Mouse (Mus musculus) embryonic fibroblast, embryonic 13.5 days (primary cell): ENCODE results near the gene Pax1. TPM values are rescaled to one million over a fixed set of nuclear protein-coding genes. Genes with fewer than 3 reads are reported as not detected.

Experiments used
- H3K27ac ChIP-seq: 2 replicates; pipeline ENCODE4 v1.5.1; 2012; ENCODE audit warnings: low read length, control low read depth, inconsistent platforms; ENCODE audit not compliant: insufficient read depth
- H3K4me1 ChIP-seq: 2 replicates; pipeline ENCODE4 v1.6.1; 2011; ENCODE audit warnings: low read length; ENCODE audit not compliant: control insufficient read depth, insufficient read depth
- H3K4me3 ChIP-seq: 2 replicates; pipeline ENCODE4 v1.5.1; 2011; ENCODE audit warnings: mild to moderate bottlenecking, control low read depth, low read length; ENCODE audit not compliant: insufficient read depth
- CTCF ChIP-seq: IDR thresholded peaks from 2 replicates; pipeline ENCODE4 v1.5.1; 2011; ENCODE audit warnings: mild to moderate bottlenecking, control low read depth, low read length, moderate library complexity, borderline replicate concordance; ENCODE audit not compliant: insufficient read depth
- POLR2A ChIP-seq: IDR thresholded peaks from 2 replicates; pipeline ENCODE4 v1.6.1; 2011; ENCODE audit warnings: low read depth, mild to moderate bottlenecking, control low read depth, low read length, moderate library complexity
- polyA plus RNA-seq: library from polyadenylated mRNA; stranded (reverse); fragments of >200 nt; gene quantifications from 2 replicates; pipeline ENCODE4 v1.2.4, GENCODE M21; 2011; ENCODE audit warnings: low read depth; ENCODE audit not compliant: missing spikeins, insufficient read length

The Pax1 gene
- polyA plus RNA-seq, 1 experiment = 13.6 TPM

GRCm38 (mm10) chr2:147371840-147372239 is 10.1 kb downstream of the Pax1 start:
- no peaks in the 10 kb centered on the region for H3K4me1 ChIP-seq
- TF ChIP-seq CTCF = no peak
- no peak for TF ChIP-seq POLR2A
- H3K4me3 ChIP-seq = no peak overlapping the region
- no peak overlapping the region for H3K27ac ChIP-seq

GRCm38 (mm10) chr2:147372947-147373666 is 11.4 kb downstream of the Pax1 start:
- Histone ChIP-seq H3K27ac (no peak overlapping the region), H3K4me1 (no peaks in the 10 kb centered on the region), H3K4me3 (no peak overlapping the region)
- no peak for TF ChIP-seq POLR2A
- TF ChIP-seq CTCF = no peak

- no peaks in the 10 kb centered on the region for H3K4me1 ChIP-seq
- H3K27ac ChIP-seq = no peak overlapping the region
- TF ChIP-seq POLR2A (no peak), CTCF (no peak)
- H3K4me3 ChIP-seq = no peak overlapping the region
Observed at GRCm38 (mm10) chr2:147373667-147374007, 11.9 kb downstream of the Pax1 start.

- TF ChIP-seq POLR2A = no peak
- TF ChIP-seq CTCF = no peak
- H3K27ac ChIP-seq = no peak overlapping the region
- no peaks in the 10 kb centered on the region for H3K4me1 ChIP-seq
- no peak overlapping the region for H3K4me3 ChIP-seq
Observed at GRCm38 (mm10) chr2:147374245-147374644, 12.5 kb downstream of the Pax1 start.

GRCm38 (mm10) chr2:147375019-147375715 is 13.4 kb downstream of the Pax1 start:
- TF ChIP-seq CTCF (no peak), POLR2A (no peak)
- Histone ChIP-seq H3K27ac (no peak overlapping the region), H3K4me3 (no peak overlapping the region), H3K4me1 (no peaks in the 10 kb centered on the region)

GRCm38 (mm10) chr2:147378934-147379333 is 17.2 kb downstream of the Pax1 start:
- Histone ChIP-seq H3K4me1 (no peaks in the 10 kb centered on the region), H3K27ac (no peak overlapping the region), H3K4me3 (no peak overlapping the region)
- no peak for TF ChIP-seq POLR2A
- no peak for TF ChIP-seq CTCF

- Histone ChIP-seq H3K4me3 (no peak overlapping the region), H3K27ac (no peak overlapping the region), H3K4me1 (no peaks in the 10 kb centered on the region)
- no peak for TF ChIP-seq POLR2A
- TF ChIP-seq CTCF = no peak
Observed at GRCm38 (mm10) chr2:147383373-147383772, 21.6 kb downstream of the Pax1 start.

- Histone ChIP-seq H3K4me3 (no peak overlapping the region), H3K27ac (no peak overlapping the region), H3K4me1 (no peaks in the 10 kb centered on the region)
Observed at GRCm38 (mm10) chr2:147386949-147387348, 25.2 kb downstream of the Pax1 start.

GRCm38 (mm10) chr2:147409323-147409722 is 47.6 kb downstream of the Pax1 start:
- H3K27ac ChIP-seq = no peak overlapping the region
- no peak overlapping the region for H3K4me3 ChIP-seq
- TF ChIP-seq CTCF = no peak
- TF ChIP-seq POLR2A = no peak
- no peaks in the 10 kb centered on the region for H3K4me1 ChIP-seq

More at GRCm38 (mm10) chr2:147386949-147387348, 25.2 kb downstream of the Pax1 start:
- TF ChIP-seq CTCF (no peak), POLR2A (no peak)

- Histone ChIP-seq H3K27ac (no peak overlapping the region), H3K4me3 (no peak overlapping the region), H3K4me1 (no peaks in the 10 kb centered on the region)
- TF ChIP-seq POLR2A = no peak
- TF ChIP-seq CTCF = no peak
Observed at GRCm38 (mm10) chr2:147415037-147415436, 53.3 kb downstream of the Pax1 start.
